Mouse (Mus musculus): ENCODE measurements around the gene Rph3a.
A peak's percentile ranks its signal among the peaks of the same experiment; 100 is the strongest.

GRCm38 (mm10) chr5:120988373-120988772 lies 21.5 kb downstream of the Rph3a start:
- TF ChIP-seq CTCF (conservative IDR thresholded peaks at IDR 0.05 in 1 of 2, IDR thresholded peaks at IDR 0.05 in 1 of 2; ENCODE audit: low read depth in 2 of 2, low read length in 2 of 2): no peak
- no peak for TF ChIP-seq EP300 (IDR thresholded peaks at IDR 0.05; ENCODE audit: low read length)
- no peak for TF ChIP-seq KAT2A (IDR thresholded peaks at IDR 0.05; ENCODE audit: insufficient replicate concordance, low read length)
- TF ChIP-seq POLR2A (IDR thresholded peaks at IDR 0.05; ENCODE audit: low read depth, low read length): no peak
- no peak for TF ChIP-seq BHLHE40 (IDR thresholded peaks at IDR 0.05; ENCODE audit: low read depth, low read length)
- no peak for TF ChIP-seq RAD21 (IDR thresholded peaks at IDR 0.05; ENCODE audit: low read depth, low read length)
- TF ChIP-seq PAX5 (IDR thresholded peaks at IDR 0.05; ENCODE audit: low read length): no peak
- TF ChIP-seq MXI1 (IDR thresholded peaks at IDR 0.05; ENCODE audit: low read depth, low read length): no peak
- peak; percentile 77 for TF ChIP-seq USF2 (conservative IDR thresholded peaks at IDR 0.05; ENCODE audit: low read depth, low read length)
- TF ChIP-seq SMC3 (IDR thresholded peaks at IDR 0.05; ENCODE audit: low read depth, low read length): no peak

Measured in CH12.LX (cell line).